Mouse (Mus musculus) left cerebral cortex, postnatal 25 days (tissue): Measurements from ENCODE around the gene Sfmbt2. TPM values are rescaled to one million over a fixed set of nuclear protein-coding genes. Genes with fewer than 3 reads are reported as not detected.

Experiments
- DNase-seq, 2 experiments: peaks; one replicate each; pipeline ENCODE4 v3.0.0; 2022; ENCODE audit warnings: low spot score in 2 of 2, mixed read lengths in 1 of 2
- intact Hi-C: fragments of 180-260 bp; cut with DNase I; formaldehyde crosslinking; loops from one replicate; pipeline ENCODE4 v1.15.1; 2025
- total RNA-seq, 2 experiments: library from RNA; stranded (reverse); gene quantifications; 2 replicates each; pipeline ENCODE4 v1.2.3; 2021

The Sfmbt2 gene
- total RNA-seq, 2 experiments from 2014 or later, result 4.0 to 5.3 TPM

DNA sequence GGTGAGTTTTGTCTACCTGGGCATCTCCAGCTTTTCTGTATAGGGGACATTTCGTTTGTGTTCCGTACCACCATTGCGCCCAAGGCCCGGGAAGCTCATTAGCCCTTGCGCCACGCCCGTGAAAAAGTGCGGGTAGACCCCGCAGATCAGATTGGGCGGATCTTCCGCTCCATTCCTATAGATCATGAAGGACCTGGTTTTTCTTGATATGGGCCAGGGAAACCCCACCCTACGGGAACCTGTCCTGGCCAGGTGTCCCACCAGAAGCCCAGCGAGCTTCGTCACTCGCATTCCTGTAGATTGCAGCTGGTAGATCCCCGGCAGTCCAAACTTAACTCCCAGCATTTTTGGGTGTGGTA is 1.1 kb downstream of the Sfmbt2 start:
- intact Hi-C loops, result loop anchor here (5.0 kb wide), 3 partner anchors 456 to 686 kb away; partner anchors contain the start of gene Gata3
- DNase-seq, result no peak

DNA sequence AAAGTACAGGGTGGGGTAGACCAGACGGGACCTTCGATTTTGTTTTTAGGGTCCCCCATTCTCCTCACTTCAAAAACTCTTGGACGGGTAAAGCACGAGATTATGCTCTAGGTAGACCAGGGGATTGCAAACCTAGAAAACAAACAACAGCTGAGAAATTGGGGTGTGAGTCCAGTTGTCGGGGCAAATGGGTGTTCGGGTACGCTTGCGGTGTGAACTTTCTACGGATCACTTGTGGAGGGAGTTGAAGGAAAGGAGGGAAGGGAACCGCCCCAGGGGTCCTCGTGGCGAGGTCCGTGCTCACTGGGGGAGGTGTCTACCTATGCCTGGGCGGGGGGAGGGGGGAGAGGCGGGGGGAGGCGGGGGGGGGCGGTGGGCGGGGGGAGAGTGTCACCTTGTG is 1.6 kb downstream of the Sfmbt2 start:
- DNase-seq, result no peak
- intact Hi-C loops, result loop anchor here (5.0 kb wide), 3 partner anchors 455 to 685 kb away; partner anchors contain the start of gene Gata3

DNA sequence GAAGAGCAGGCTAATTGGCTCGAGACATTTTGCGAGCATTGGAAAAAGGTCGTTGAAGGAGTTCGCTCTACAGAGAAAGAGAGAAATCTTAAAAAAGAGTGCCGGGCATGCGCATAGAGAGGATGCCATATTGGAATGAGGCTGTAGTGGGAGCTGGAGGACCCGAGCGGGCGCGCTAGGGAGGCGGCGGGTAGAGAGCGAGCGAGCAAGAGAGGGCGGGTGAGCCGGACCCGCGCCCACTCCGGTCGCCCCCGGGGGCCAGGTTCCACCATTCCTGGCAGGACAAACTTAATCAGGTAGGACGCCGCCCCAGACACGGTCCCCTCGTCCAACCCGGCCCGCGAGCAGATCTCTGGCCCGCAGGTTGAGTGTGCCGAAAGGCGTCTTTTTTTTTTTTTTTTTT is 2.0 kb downstream of the Sfmbt2 start:
- intact Hi-C loops, result loop anchor here (5.0 kb wide), 3 partner anchors 455 to 685 kb away; partner anchors contain the start of gene Gata3
- DNase-seq, result peak; percentile 74 to 79

DNA sequence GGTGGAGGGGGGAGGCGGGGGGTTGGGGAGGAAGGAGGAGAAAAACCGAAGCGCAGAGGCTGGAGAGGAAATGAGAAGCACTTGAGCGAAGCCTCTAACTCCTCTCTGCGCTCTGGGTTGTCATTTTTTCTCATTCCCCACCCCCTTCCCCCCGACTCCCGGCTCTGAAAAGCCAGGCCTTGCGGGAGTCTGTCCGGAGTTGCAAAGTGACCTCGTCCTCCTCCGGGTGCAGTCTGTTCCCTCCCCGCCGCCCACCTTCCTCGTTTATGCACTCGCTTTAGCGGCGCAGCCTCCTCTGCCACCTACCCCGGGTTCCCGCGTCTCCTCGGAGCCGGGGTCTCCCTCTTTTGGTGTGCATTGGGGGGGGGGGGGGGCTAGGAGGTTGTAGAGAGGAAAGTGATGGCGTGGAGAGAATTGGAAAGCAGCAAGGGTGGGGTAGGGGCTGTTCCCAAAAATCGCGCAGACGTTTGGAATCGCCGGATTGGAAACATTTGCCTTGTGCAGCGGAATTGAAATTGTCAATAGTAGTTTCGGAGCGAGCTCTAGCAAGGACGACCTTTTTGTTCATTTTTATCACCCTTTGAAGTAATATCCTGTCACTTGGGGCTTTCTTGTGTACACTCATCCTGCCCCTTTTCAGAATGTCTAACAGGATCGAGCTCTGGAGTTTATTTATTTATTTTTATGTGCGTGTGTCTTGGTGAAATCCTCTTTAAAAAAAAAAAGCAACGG is 2.6 kb downstream of the Sfmbt2 start:
- intact Hi-C loops, result loop anchor here (5.0 kb wide), 3 partner anchors 454 to 684 kb away; partner anchors contain the start of gene Gata3

DNA sequence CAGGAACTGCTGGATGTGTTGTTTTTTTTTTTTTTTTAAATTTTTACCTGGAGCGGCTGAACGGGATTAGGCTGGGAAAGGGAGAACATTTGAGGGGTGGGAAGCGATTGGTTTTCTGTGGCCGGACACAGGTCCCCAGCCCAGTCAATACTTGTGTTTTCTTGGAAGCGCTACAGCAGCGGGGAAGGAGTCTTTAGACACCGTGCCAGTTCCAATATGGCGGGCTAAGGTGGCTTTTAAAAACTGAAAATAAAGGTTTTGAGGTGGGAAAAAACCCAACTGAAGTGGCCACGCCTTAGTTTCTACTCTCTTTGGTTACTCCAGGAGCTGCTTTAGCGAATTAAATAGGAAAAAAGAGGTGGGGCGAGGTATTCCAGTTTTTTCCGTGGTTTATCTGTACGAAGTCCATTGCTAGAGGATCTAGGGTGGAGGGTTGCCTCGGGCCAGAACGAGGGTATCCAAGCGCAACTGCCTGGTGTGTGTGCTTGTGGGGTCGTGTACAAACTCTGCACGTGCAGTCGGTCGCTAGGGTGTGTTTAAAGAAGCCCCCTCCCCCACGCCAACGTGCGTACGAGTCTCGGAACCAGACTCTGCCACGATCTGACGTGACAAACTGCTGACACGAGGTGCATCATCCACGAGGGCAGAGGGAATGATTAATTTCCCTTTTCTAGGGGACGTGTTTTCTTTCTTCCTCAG is 3.3 kb downstream of the Sfmbt2 start:
- no peak for DNase-seq
- intact Hi-C loops, result loop anchor here (5.0 kb wide), 3 partner anchors 454 to 684 kb away; partner anchors contain the start of gene Gata3

More for the DNA sequence above, 2.6 kb downstream of the Sfmbt2 start:
- peak; percentile 20 to 23 for DNase-seq

DNA sequence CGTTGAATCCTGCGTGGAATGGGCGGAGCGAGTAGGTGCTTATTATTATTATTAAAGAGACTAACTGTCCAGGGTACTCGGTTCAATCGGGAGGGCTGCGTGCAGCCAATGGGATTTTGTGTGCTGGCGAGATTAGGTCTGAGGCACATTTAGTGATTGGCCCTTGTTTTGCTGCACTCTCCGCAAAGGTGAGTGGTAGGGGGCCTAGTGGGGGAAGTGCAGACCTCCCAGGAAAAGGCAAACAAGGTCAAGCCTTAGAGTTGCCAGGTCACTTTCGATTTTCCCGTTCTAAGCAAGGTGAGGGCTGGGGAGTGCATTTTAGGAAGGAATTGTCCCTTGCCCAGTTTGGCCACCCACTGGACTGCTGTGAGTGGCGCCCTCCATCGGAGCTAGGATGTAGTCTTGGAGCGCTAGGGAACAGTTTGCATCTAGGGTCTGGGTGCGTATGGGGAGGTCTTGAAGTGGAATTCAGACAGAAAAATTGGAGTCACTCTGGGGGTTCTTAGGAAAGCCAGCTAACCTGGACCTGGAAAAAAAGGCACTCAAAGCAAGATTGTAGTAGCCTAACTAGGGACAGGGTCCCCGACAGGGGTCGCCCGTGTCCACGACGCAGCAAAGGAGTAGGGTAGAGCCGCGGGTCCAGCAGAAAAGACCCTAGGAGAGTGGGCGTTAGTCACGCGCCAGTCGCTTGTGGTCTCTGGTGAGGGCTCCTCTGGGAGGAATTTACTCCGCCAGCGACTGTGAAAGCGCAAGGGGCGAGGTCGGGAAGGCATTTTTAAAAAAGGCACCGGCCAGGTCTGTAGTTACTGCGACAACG is 4.1 kb downstream of the Sfmbt2 start:
- intact Hi-C loops, result loop anchor here (5.0 kb wide), 4 partner anchors 453 to 713 kb away; partner anchors contain the start of gene Gata3
- DNase-seq, result peak; percentile 24 to 42

DNA sequence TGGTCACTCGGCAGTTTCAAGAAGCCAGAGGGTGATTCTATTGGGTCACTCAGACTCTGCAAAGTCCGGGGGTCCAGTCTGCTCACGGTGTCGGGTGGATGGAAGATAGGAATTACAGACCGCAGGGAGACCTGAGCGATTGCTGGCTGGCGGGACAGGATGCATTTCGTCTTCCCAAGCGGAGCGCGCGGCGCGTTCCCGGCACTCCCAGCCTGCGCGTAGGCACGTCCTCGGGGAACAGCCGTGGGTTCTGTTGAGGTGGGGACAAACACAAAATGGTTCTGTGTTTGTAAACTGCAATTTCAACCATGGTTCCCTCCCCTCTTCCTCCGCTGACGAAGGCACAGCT is 4.7 kb downstream of the Sfmbt2 start:
- peak; percentile 33 to 45 for DNase-seq
- intact Hi-C loops, result loop anchor here (5.0 kb wide), 1 partner anchor 712 kb away; no protein-coding TSS in a partner anchor

DNA sequence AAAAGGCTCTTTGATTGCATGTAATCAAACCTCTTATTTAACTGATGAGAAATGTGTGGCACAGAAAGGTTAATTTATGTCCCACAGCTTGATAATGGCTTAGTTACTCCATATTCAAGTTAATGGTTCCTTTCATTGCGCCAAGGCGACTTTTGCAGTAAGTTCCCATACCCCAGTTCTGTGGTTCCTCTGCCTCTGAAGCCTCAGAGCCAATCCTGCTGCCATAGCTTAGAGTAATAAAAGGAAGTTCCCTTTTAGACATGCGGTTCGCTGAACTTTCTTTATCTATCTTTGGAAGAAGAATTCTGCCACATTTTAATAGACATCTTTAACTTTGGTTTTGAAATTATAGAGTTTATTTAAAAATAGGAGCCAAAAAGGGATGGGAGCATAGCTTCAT is 19.7 kb downstream of the Sfmbt2 start:
- intact Hi-C loops, result no loop called here
- DNase-seq, result no peak

DNA sequence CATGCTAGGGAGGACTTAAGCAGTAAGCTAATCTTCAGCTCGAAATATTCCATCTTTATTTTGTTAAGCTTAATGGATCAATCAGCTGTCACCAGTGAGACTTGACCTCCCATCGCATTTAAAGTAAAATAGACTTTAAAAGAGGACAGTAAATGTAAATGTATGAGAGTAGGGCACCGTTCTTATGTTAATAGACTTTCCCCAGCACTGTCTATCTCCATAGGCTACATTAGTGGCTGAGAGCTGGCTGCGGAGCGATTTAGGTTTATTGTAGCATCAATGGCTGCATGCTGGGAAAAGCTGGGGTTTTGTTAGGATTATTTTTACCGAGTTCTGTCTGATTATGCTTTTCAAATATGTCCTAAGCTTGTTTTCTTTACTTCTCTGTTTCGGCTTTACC is 20.5 kb downstream of the Sfmbt2 start:
- DNase-seq, result no peak
- intact Hi-C loops, result no loop called here

DNA sequence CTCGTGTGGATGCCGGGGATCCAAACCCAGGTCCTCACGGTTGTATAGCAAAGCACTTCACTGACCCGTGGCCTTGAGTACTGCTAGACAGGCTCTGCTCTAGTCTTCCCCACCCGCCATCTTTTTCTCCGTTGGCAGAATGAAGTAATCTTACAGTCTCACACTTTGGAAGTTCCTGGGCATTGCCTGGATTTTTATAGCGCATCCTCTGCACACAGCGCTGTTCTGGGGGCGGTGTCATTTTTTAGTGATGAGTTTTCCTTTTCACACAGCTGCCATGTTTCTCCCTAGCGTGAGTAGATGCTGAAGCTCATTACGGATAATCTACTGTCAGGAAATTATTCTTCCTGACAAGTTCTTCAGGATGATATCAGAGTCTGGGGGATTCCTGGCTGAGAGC is 24.8 kb downstream of the Sfmbt2 start:
- DNase-seq, result peak; percentile 49 to 91
- intact Hi-C loops, result no loop called here

DNA sequence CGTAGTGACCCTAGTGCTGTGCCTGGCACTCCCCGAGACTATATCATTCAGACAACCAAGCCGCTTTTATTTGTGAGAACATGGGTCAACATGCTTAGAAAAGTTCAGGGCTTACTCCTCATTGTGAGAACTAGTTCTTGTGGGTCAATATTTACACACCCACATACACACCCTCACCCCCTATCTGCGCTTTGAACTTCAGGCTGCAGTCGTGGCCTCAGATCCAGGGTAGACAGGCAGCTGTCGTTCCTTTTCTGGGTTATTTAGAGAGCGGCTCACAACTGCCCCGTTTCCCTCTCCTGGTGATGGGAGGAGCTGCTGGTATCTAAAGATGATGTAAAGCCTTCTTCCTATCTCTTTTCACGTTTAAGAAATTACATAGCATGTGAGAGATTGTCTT is 27.5 kb downstream of the Sfmbt2 start:
- DNase-seq, result no peak
- intact Hi-C loops, result no loop called here

DNA sequence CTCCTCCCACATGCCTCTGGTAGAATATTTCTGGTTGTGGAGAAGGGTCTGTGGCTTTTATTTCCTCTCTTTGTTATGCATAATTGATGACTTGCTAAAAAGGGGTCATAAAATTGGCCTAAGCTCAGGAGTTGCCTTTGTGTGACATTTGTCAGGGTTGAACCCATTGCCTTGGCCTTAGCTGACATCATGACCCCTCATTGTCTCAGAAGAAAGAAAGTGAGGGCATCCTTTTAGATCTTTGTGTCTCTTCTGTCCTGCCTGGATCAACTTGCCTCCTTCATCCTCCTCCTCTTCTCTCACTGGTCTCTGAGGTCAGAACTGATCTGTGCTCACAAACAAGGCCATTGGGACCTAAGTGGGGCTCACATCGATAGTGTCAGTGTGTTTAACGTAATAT is 35.8 kb downstream of the Sfmbt2 start:
- DNase-seq, result no peak
- intact Hi-C loops, result no loop called here

DNA sequence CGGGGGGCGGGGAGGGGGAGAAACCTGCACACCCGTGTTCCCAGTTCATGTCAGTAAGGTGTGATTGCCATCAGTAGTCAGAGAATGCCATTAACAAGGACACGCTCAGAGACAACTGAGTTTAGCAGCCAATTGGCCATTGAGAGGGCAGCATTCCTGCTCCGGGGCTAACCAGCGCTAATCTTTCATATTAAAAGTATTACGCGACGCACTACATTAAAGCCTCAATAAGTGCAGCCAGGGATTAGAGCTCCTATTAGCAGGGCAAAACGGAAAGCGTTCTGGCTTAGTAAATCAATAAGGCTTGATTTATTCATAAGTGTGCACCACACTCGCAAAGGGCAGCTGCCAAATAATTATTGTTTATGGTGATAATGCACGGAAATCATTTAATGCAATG is 39.1 kb downstream of the Sfmbt2 start:
- DNase-seq, result no peak
- intact Hi-C loops, result no loop called here

DNA sequence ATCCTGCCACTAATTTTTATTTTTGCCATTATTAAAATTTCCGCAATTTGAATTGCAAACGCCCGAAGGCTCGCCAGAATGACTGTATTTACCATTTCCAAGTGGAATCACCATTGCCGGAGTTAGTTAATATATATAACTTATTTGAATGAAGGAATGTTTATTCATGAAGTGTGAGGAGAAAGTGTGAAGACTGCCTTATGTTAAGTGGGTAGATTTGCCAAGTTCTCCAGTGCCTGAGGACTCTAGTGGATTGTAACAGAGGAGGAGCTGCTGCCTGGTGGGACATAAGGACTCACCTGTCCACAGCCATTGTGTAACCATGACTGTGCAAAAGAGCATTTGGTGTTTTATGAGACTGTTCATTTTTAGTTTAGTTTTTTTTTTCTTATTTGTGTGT is 39.8 kb downstream of the Sfmbt2 start:
- intact Hi-C loops, result no loop called here
- DNase-seq, result peak; percentile 20 to 82

DNA sequence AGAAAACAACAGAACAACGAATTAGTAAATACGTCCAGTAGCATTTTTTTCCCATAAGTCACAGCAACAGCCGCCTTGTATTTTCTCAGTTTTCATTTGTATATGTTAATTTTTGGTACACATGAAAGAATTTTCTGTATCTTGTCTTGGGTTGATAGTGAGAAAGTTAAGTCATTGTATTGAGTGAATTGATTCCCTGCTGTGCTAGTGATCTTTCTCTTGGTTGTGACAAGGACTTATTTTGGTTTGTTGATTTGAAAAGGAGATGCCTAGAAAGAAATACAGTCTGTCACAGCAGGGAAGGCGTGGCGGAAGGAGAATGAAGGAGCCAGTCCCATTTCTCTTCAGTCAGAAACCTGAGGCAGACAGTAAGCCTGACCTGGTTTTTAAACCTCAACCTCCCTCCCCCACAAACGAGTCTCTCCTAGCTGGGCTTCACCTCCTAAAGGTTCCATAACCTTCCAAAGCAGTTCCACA is 50.7 kb downstream of the Sfmbt2 start:
- intact Hi-C loops, result no loop called here
- no peak for DNase-seq

DNA sequence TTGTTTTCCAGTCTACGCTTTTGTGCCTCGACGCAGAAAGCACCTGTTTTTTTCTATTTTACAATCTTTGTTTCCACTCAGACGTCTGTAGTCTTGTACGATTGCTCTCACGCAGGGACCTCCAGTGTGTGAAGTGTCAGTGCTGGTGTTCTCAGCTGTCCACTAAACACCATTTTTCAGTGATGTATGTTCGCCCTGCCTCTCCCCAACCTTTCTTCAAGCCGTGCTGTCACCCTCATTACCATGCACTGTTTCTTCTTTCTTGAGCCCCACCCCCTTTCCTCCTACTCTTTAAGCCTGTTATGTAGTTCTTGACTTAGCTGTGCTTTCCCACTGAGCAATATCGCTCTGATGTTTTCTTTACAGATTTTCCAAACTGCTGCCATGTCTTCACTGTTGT is 67.0 kb downstream of the Sfmbt2 start:
- no peak for DNase-seq
- intact Hi-C loops, result no loop called here

DNA sequence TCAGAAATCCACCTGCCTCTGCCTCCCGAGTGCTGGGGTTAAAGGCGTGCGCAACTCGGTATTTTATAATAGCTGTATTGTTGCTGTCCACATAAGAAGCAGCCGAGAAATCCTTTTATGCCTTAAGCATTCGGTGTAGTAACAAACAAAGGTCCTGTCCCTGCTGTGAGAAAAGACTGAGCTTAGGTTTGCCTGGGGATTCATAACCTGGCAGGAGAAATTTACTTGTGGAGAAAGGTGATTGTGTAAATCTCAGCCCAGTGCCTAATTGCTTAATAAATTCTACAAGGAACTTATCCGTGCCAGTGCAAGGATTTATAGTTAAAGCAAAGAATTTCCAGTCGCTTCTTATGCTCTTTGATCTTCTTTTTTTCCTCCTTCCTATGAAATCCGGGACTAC is 71.5 kb downstream of the Sfmbt2 start:
- intact Hi-C loops, result loop anchor here (10.0 kb wide), 1 partner anchor 383 kb away; no protein-coding TSS in a partner anchor

DNA sequence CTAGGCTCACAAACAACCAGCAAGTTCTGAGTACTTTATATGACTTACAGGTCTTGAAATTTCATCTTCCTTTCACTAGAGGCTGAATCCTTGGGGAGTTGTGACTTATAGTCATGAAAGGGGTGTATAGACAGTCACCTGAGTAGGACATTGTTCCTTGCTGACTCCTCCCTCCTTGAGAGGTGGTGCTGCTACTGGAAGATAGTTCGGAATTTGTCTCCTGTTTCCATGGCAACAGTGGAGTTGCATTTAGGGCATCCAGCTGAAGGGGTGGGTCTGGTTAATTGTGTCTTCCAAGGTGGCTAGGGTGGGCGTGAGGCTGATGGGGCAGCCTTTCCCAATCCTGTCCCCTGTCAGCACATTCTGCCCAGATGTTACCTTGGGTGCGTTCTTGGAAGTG is 83.3 kb downstream of the Sfmbt2 start:
- intact Hi-C loops, result no loop called here

More for the DNA sequence above, 71.5 kb downstream of the Sfmbt2 start:
- DNase-seq, result no peak

DNA sequence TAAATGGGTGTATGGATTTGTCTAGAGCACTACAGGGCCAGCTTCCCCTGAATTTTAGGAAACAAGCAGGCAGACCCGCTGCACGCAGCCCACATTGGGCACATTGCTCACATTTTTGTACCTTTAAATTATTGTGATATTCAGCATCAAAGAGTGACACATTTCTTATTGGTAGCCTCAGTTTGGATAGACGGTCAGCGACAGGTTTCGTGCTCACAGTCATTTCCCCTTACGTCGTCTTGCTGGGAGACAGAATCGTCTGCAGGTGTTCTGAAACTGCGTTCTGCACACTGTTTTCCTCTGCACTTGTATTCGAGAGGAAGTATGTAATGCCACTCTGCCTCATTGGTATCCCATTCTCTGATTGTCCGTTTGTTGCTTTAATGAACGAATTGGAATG is 88.0 kb downstream of the Sfmbt2 start:
- intact Hi-C loops, result no loop called here
- DNase-seq, result no peak

More for the DNA sequence above, 83.3 kb downstream of the Sfmbt2 start:
- no peak for DNase-seq

DNA sequence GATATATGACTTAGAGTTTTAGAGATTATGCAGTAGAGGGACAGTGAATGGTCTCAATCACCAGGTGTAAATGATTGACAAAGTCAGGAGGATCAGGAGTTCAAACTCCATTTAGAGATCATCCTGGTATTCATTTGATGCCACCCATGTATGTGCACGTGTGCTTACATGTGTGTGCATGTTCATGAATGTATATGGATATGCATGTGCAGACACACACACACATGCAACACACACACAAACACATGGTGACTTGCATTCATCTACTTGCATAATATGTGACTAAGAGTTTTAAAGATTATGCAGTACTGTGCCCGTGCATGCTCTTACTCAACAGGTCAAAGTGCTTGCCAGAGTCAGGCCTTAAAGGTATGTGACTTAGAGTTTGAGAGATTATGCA is 146.2 kb downstream of the Sfmbt2 start:
- intact Hi-C loops, result no loop called here
- DNase-seq, result no peak
